Mouse (Mus musculus) neural tube, embryonic 15.5 days (tissue): Measurements from ENCODE around the gene Pnmt. TPM values are rescaled to one million over a fixed set of nuclear protein-coding genes. Genes with fewer than 3 reads are reported as not detected.

ENCODE experiments used
- ATAC-seq: fragments of 200-750 bp; cut with Nextera tagmentation; 2 replicates; pipeline ENCODE4 v1.8.0; 2017; ENCODE audit warnings: mild to moderate bottlenecking, moderate TSS enrichment, moderate library complexity; ENCODE audit not compliant: low FRiP score
- H3K27ac ChIP-seq: fragments of 300-500 bp; sonication (generic); replicated peaks from 2 replicates; pipeline ENCODE4 v1.5.1; 2015; ENCODE audit warnings: mild to moderate bottlenecking, inconsistent platforms
- H3K27me3 ChIP-seq: fragments of 300-500 bp; sonication (generic); replicated peaks from 2 replicates; pipeline ENCODE4 v1.6.1; 2015; ENCODE audit warnings: inconsistent platforms
- H3K36me3 ChIP-seq: fragments of 300-500 bp; sonication (generic); 2 replicates; pipeline ENCODE4 v1.6.1; 2015; ENCODE audit warnings: inconsistent platforms
- H3K4me1 ChIP-seq: fragments of 300-500 bp; sonication (generic); 2 replicates; pipeline ENCODE4 v1.6.1; 2015; ENCODE audit warnings: inconsistent platforms
- H3K4me2 ChIP-seq: fragments of 300-500 bp; sonication (generic); 2 replicates; pipeline ENCODE4 v1.6.1; 2015; ENCODE audit warnings: inconsistent platforms, mild to moderate bottlenecking, moderate library complexity
- H3K4me3 ChIP-seq: fragments of 300-500 bp; sonication (generic); replicated peaks from 2 replicates; pipeline ENCODE4 v1.5.1; 2015; ENCODE audit warnings: mild to moderate bottlenecking, inconsistent platforms
- H3K9ac ChIP-seq: fragments of 300-500 bp; sonication (generic); replicated peaks from 2 replicates; pipeline ENCODE4 v1.6.1; 2015; ENCODE audit warnings: mild to moderate bottlenecking, inconsistent platforms
- H3K9me3 ChIP-seq: fragments of 300-500 bp; sonication (generic); replicated peaks from 2 replicates; pipeline ENCODE4 v1.6.1; 2016; ENCODE audit warnings: inconsistent platforms
- WGBS: fragments of 180-500 bp; shearing (Covaris S2); methylation state at CpG from one replicate; pipeline ENCODE4 v1.1.7; 2015; ENCODE audit warnings: mixed read lengths; 5-methylcytosine and 5-hydroxymethylcytosine counted together
- polyA plus RNA-seq: library from polyadenylated mRNA; unstranded; fragments of >200 nt; fragmentation: Nextera tagmentation; extraction: Ambion mirVana; gene quantifications from 2 replicates; pipeline ENCODE4 v1.2.1, GENCODE M21; 2015

Gene Pnmt
- polyA plus RNA-seq, 1 experiment from 2014 or later, result 2.9 TPM

DNA sequence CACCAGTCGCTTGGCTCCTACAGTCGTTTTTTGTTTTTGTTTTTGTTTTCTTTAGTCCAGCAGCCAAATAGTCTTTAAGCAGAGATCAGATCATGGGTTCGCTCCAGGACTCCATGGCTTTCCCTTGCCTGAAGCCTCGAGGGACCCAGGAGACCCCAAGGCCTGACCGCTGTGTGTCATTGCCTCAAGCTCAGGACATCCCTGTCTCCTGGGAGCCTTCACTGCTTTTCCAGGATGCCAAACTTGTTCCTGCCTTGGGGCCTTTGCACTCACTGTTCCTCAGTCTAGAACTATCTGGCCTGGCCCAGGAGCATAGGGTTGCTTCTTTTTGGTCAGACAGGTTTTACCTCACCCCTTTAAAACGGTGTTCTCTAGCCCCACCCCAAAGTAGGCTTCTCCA lies 20.4 kb downstream of the Pnmt start:
- peaks cover 22% of the 10 kb centered on the region for H3K27me3 ChIP-seq
- no peaks in the 10 kb centered on the region for H3K9me3 ChIP-seq
- H3K4me1 ChIP-seq, result peaks cover 4% of the 10 kb centered on the region; the same call in 1 of the 2 replicates
- 80% methylated on average over 6 of the region's 6 CpGs for WGBS
- H3K36me3 ChIP-seq, result no peaks in the 10 kb centered on the region
- ATAC-seq, result no peak
- no peak overlapping the region for H3K4me3 ChIP-seq
- H3K9ac ChIP-seq, result no peak overlapping the region
- H3K4me2 ChIP-seq, result no peak overlapping the region
- H3K27ac ChIP-seq, result no peak overlapping the region

GRCm38 (mm10) chr11:98408872-98409271 lies 22.6 kb downstream of the Pnmt start:
- Histone ChIP-seq H3K27ac (peak overlapping the region; percentile 46), H3K9ac (no peak overlapping the region), H3K4me3 (no peak overlapping the region), H3K4me1 (peaks cover 22% of the 10 kb centered on the region), H3K27me3 (peaks cover 30% of the 10 kb centered on the region), H3K4me2 (0 out of 2 replicates have a peak overlapping the region, but pooled peaks have one; percentile 3), H3K9me3 (no peaks in the 10 kb centered on the region), H3K36me3 (no peaks in the 10 kb centered on the region)
- 52% methylated on average over 8 of the region's 8 CpGs for WGBS
- ATAC-seq, result no peak

GRCm38 (mm10) chr11:98409341-98409822 lies 23.1 kb downstream of the Pnmt start:
- Histone ChIP-seq H3K4me2 (peak overlapping the region; percentile 3; the same call in 1 of the 2 replicates), H3K27me3 (peaks cover 28% of the 10 kb centered on the region), H3K4me1 (peaks cover 28% of the 10 kb centered on the region), H3K36me3 (no peaks in the 10 kb centered on the region), H3K4me3 (no peak overlapping the region), H3K9me3 (no peaks in the 10 kb centered on the region), H3K9ac (no peak overlapping the region), H3K27ac (peak overlapping the region; percentile 46; the same call in 1 of the 2 replicates)
- peak; percentile 67; the same call in 1 of the 2 replicates for ATAC-seq
- WGBS, result 4% methylated on average over 9 of the region's 10 CpGs

GRCm38 (mm10) chr11:98412273-98412796 lies 26.1 kb downstream of the Pnmt start, which contains the start of gene Erbb2:
Erbb2 (plus strand) TSS chr11:98412470.
- Histone ChIP-seq H3K27ac (peak within 1 kb of the TSS; percentile 82), H3K27me3 (peaks cover 28% of the 10 kb centered on the region), H3K9me3 (no peaks in the 10 kb centered on the region), H3K36me3 (no peaks in the 10 kb centered on the region), H3K4me2 (peak within 1 kb of the TSS; percentile 96), H3K9ac (peak within 1 kb of the TSS; percentile 67), H3K4me3 (peak within 1 kb of the TSS; percentile 51), H3K4me1 (peaks cover 30% of the 10 kb centered on the region)
- WGBS, result under 1% methylated on average over 43 of the region's 49 CpGs
- ATAC-seq, result peak; percentile 30

- Histone ChIP-seq H3K9me3 (no peaks in the 10 kb centered on the region), H3K4me2 (peak overlapping the region; percentile 96), H3K9ac (peak overlapping the region; percentile 67), H3K27ac (peak overlapping the region; percentile 82), H3K4me3 (peak overlapping the region; percentile 51), H3K36me3 (no peaks in the 10 kb centered on the region), H3K4me1 (peaks cover 30% of the 10 kb centered on the region), H3K27me3 (peaks cover 28% of the 10 kb centered on the region)
- peak; percentile 55 for ATAC-seq
- under 1% methylated on average over 40 of the region's 40 CpGs for WGBS
These were observed 26.6 kb downstream of the Pnmt start for GRCm38 (mm10) chr11:98412797-98413301.

DNA sequence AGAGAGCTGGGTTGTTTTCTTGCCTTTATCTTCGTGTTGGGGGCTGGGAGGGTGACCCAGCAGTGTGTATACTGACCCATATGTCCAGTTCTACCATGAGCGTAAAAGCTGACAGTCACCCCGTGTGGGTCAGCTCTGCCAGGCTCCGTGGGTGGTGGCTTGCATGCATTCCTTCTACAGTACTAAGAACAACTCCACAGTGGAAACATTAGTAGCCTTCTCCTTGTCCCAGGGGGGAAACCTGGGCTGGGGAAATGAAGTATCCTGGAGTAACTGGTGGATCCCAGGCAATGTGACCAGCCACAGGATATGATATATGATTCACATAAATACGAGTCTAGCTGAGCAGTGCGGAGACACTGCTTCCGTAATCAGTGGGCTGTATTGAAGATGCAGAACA lies 27.5 kb downstream of the Pnmt start:
- no peak overlapping the region for H3K9ac ChIP-seq

DNA sequence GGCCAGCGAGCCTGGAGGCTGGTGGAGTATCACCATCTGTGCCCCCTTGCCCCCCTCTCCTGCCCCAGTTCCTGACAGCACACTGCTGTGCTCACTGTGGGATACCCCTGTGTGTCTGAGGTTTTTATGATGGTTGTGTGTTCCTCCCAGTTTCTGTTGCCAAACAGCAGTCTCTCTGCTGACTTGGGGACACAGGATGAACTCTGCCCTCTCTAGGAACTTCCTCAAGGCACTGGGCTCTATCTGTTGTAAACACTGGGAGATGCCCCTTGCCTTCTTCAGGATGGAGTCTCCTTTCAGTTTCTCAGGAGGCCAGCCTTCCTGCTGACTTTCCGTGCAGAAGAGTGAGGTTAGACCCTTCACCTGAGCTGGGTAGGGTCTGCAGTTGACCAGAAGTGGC lies 27.9 kb downstream of the Pnmt start:
- no peak overlapping the region for H3K4me3 ChIP-seq
- peaks cover 28% of the 10 kb centered on the region for H3K27me3 ChIP-seq
- no peaks in the 10 kb centered on the region for H3K9me3 ChIP-seq
- ATAC-seq, result no peak
- no peak overlapping the region for H3K9ac ChIP-seq
- H3K4me2 ChIP-seq, result peak overlapping the region; percentile 96
- no peak overlapping the region for H3K27ac ChIP-seq
- H3K36me3 ChIP-seq, result no peaks in the 10 kb centered on the region
- 19% methylated on average over 2 of the region's 2 CpGs for WGBS
- peaks cover 27% of the 10 kb centered on the region for H3K4me1 ChIP-seq

More for the DNA sequence above, 27.5 kb downstream of the Pnmt start:
- 0 out of 2 replicates have a peak overlapping the region, but pooled peaks have one; percentile 82 for H3K27ac ChIP-seq
- peaks cover 30% of the 10 kb centered on the region for H3K4me1 ChIP-seq
- ATAC-seq, result no peak
- H3K36me3 ChIP-seq, result no peaks in the 10 kb centered on the region
- 11% methylated on average over 7 of the region's 7 CpGs for WGBS
- H3K27me3 ChIP-seq, result peaks cover 28% of the 10 kb centered on the region
- H3K9me3 ChIP-seq, result no peaks in the 10 kb centered on the region
- H3K4me2 ChIP-seq, result peak overlapping the region; percentile 96
- H3K4me3 ChIP-seq, result peak overlapping the region; percentile 51

- whole genome bisulfite sequencing, result 93% methylated on average over 1 of the region's 1 CpGs
- ATAC-seq, result no peak
- H3K4me3 ChIP-seq, result no peak overlapping the region
These were observed 30.8 kb downstream of the Pnmt start for GRCm38 (mm10) chr11:98417074-98417473.

GRCm38 (mm10) chr11:98418273-98418672 lies 32.0 kb downstream of the Pnmt start:
- H3K9me3 ChIP-seq, result no peaks in the 10 kb centered on the region
- H3K36me3 ChIP-seq, result no peaks in the 10 kb centered on the region
- peaks cover 14% of the 10 kb centered on the region for H3K4me1 ChIP-seq
- H3K4me2 ChIP-seq, result no peak overlapping the region
- H3K9ac ChIP-seq, result no peak overlapping the region
- 70% methylated on average over 6 of the region's 6 CpGs for WGBS
- H3K27me3 ChIP-seq, result no peaks in the 10 kb centered on the region
- no peak for ATAC-seq
- no peak overlapping the region for H3K4me3 ChIP-seq
- no peak overlapping the region for H3K27ac ChIP-seq

More at GRCm38 (mm10) chr11:98417074-98417473, 30.8 kb downstream of the Pnmt start:
- H3K27ac ChIP-seq, result no peak overlapping the region
- peaks cover 10% of the 10 kb centered on the region for H3K27me3 ChIP-seq
- no peak overlapping the region for H3K4me2 ChIP-seq
- no peaks in the 10 kb centered on the region for H3K36me3 ChIP-seq
- H3K9me3 ChIP-seq, result no peaks in the 10 kb centered on the region
- peaks cover 25% of the 10 kb centered on the region for H3K4me1 ChIP-seq
- no peak overlapping the region for H3K9ac ChIP-seq

DNA sequence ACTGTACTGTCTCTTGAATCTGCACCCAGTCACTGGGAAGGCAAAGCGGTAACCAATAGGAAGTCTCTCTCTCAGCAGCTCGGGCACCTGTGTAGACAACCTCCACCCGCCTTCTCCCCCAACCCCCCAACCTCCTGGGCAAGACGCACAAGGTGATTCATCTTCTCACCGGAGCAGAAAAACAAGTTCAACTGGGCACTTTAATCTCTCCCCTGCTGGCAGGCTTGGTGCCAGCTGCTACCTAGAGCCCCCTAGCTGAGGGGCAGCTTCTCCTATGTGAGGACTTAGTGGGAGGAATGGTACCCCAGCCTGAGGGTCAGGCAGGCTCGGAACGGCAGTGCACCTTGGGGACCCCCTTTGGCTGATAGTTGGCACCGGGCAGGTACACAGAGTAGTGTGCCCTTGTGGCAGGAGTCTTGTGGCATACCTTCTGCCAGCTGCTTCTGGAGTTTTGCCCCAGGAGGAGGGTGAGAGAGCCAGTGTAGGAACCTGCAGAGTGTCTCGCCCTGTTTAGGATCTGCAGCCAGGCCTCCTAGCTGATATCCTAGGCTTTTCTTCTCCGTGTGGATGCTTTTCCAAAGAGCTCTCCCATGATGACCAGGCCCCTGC lies 32.8 kb downstream of the Pnmt start:
- H3K9ac ChIP-seq, result no peak overlapping the region
- no peaks in the 10 kb centered on the region for H3K27me3 ChIP-seq
- H3K27ac ChIP-seq, result no peak overlapping the region
- H3K9me3 ChIP-seq, result no peaks in the 10 kb centered on the region
- WGBS, result 83% methylated on average over 10 of the region's 10 CpGs
- H3K36me3 ChIP-seq, result no peaks in the 10 kb centered on the region
- ATAC-seq, result no peak
- peaks cover 6% of the 10 kb centered on the region for H3K4me1 ChIP-seq
- no peak overlapping the region for H3K4me3 ChIP-seq
- H3K4me2 ChIP-seq, result no peak overlapping the region

GRCm38 (mm10) chr11:98426592-98426991 lies 40.3 kb downstream of the Pnmt start:
- no peak overlapping the region for H3K4me2 ChIP-seq
- H3K27ac ChIP-seq, result no peak overlapping the region
- H3K4me3 ChIP-seq, result no peak overlapping the region
- no peak for ATAC-seq
- no peaks in the 10 kb centered on the region for H3K4me1 ChIP-seq
- no peaks in the 10 kb centered on the region for H3K27me3 ChIP-seq
- 93% methylated on average over 7 of the region's 7 CpGs for WGBS
- H3K36me3 ChIP-seq, result no peaks in the 10 kb centered on the region
- no peaks in the 10 kb centered on the region for H3K9me3 ChIP-seq
- H3K9ac ChIP-seq, result no peak overlapping the region

DNA sequence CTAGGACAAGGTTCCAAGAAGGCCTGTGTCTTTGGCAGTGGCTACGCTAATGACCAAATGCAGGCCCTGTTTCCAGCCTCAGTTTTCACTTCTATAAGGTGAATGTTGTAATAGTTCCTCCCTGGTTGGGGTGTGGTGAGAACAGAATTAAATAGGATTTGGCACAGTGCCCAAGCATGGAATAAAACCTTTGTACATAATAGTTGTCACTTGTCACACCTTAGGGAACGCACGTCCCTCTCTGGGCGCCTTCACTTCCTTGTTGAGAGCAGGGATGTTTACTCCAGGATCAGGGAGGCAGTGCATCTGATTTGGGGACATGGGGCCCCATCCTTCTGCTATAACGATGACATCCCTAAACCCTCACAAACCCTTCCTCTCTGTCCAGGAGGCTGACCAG lies 42.2 kb downstream of the Pnmt start:
- Histone ChIP-seq H3K27ac (no peak overlapping the region), H3K36me3 (no peaks in the 10 kb centered on the region), H3K9me3 (no peaks in the 10 kb centered on the region), H3K9ac (no peak overlapping the region), H3K4me1 (no peaks in the 10 kb centered on the region), H3K4me2 (no peak overlapping the region), H3K4me3 (no peak overlapping the region), H3K27me3 (no peaks in the 10 kb centered on the region)
- 92% methylated on average over 5 of the region's 5 CpGs for WGBS
- no peak for ATAC-seq
